Mouse (Mus musculus) cerebellum, adult 2 months (tissue): ENCODE results near the gene Rspry1.

ENCODE experiments used
- CTCF ChIP-seq: fragments of 200-500 bp; IDR thresholded peaks from 2 replicates; pipeline ENCODE4 v1.5.1; 2011; ENCODE audit warnings: low read depth, mild to moderate bottlenecking, control low read depth, low read length, moderate library complexity, borderline replicate concordance; ENCODE audit not compliant: insufficient read depth
- POLR2A ChIP-seq: fragments of 200-500 bp; IDR thresholded peaks from 2 replicates; pipeline ENCODE4 v1.6.1; 2011; ENCODE audit warnings: low read length, control low read depth, borderline replicate concordance; ENCODE audit not compliant: insufficient read depth

- TF ChIP-seq CTCF (no peak), POLR2A (no peak)
These were observed 72.6 kb downstream of the Rspry1 start for GRCm38 (mm10) chr8:94674384-94674783.
